Mouse (Mus musculus) kidney, embryonic 16.5 days (tissue): Measurements from ENCODE around the gene Gnb5. TPM values are rescaled to one million over a fixed set of nuclear protein-coding genes. Genes with fewer than 3 reads are reported as not detected.
A peak's percentile ranks its signal among the peaks of the same experiment; 100 is the strongest.
"Not testable (repeated sequence)": the region's sequence is repeated elsewhere in the genome, so short reads cannot be mapped to it uniquely, and the experiment has no call there.

Experiments
- ATAC-seq: fragments of 200-750 bp; cut with Nextera tagmentation; 2 replicates; pipeline ENCODE4 v1.8.0; 2017; ENCODE audit warnings: moderate TSS enrichment; ENCODE audit not compliant: low FRiP score, low TSS enrichment
- H3K27ac ChIP-seq: fragments of 300-500 bp; sonication (generic); 2 replicates; pipeline ENCODE4 v1.5.1; 2014; ENCODE audit warnings: low read length
- H3K27me3 ChIP-seq: fragments of 300-500 bp; sonication (generic); 2 replicates; pipeline ENCODE4 v1.6.1; 2014; ENCODE audit warnings: low read length, control low read depth, mixed read lengths; ENCODE audit not compliant: insufficient read depth
- H3K36me3 ChIP-seq: fragments of 300-500 bp; sonication (generic); 2 replicates; pipeline ENCODE4 v1.6.1; 2014; ENCODE audit warnings: low read length, control low read depth, mixed read lengths; ENCODE audit not compliant: insufficient read depth
- H3K4me1 ChIP-seq: fragments of 300-500 bp; sonication (generic); 2 replicates; pipeline ENCODE4 v1.6.1; 2014; ENCODE audit warnings: low read length, control low read depth, mixed read lengths; ENCODE audit not compliant: insufficient read depth
- H3K4me2 ChIP-seq: fragments of 300-500 bp; sonication (generic); replicated peaks from 2 replicates; pipeline ENCODE4 v1.6.1; 2014; ENCODE audit warnings: low read depth, low read length
- H3K4me3 ChIP-seq: fragments of 300-500 bp; sonication (generic); 2 replicates; pipeline ENCODE4 v1.5.1; 2014; ENCODE audit warnings: mild to moderate bottlenecking, low read length
- H3K9ac ChIP-seq: fragments of 300-500 bp; sonication (generic); replicated peaks from 2 replicates; pipeline ENCODE4 v1.6.1; 2014; ENCODE audit warnings: low read length
- H3K9me3 ChIP-seq: fragments of 300-500 bp; sonication (generic); 2 replicates; pipeline ENCODE4 v1.6.1; 2016; ENCODE audit warnings: low read length, control low read depth
- WGBS: fragments of 180-500 bp; shearing (Covaris S2); extraction: QIAGEN DNeasy Blood & Tissue Kit; methylation state at CpG from one replicate; pipeline ENCODE4 v1.1.7; 2014; 5-methylcytosine and 5-hydroxymethylcytosine counted together
- polyA plus RNA-seq: library from polyadenylated mRNA; unstranded; fragments of >200 nt; fragmentation: Nextera tagmentation; extraction: Ambion mirVana; gene quantifications from 2 replicates; pipeline ENCODE4 v1.2.1, GENCODE M21; 2015

Gene Gnb5
- polyA plus RNA-seq, 1 experiment from 2014 or later: 30.9 TPM

DNA sequence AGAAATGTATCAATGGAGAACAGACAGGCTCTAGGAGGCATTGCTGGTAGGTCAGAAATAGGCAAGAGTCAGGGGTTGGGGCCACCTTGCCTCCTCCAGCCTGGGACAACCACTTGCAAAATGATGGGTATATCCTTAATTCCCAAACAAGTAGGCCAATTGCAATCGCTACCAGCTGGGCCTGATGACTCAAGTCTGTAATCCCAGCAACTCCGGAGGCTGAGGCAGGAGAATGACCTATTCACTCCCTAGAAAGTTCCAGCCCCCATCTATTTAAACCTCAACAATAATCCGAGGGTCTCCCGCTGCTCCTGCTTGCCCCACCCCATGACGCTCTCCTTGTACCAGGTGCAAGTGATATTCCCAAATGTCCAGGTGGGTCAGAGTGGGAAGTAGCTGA is 41.4 kb downstream of the Gnb5 start, which contains the start of gene Bcl2l10:
Gene Bcl2l10, plus strand, starts transcription at position 301 of the 400 bp plus-strand sequence.
- Histone ChIP-seq H3K27me3 (no peaks in the 10 kb centered on the region), H3K9ac (no peak within 1 kb of the TSS), H3K36me3 (peaks cover 7% of the 10 kb centered on the region; the same call in 1 of the 2 replicates), H3K4me2 (no peak within 1 kb of the TSS), H3K9me3 (no peaks in the 10 kb centered on the region), H3K4me1 (no peaks in the 10 kb centered on the region), H3K27ac (no peak within 1 kb of the TSS), H3K4me3 (no peak within 1 kb of the TSS)
- ATAC-seq: no peak
- 94% methylated on average over 5 of the region's 5 CpGs for WGBS

DNA sequence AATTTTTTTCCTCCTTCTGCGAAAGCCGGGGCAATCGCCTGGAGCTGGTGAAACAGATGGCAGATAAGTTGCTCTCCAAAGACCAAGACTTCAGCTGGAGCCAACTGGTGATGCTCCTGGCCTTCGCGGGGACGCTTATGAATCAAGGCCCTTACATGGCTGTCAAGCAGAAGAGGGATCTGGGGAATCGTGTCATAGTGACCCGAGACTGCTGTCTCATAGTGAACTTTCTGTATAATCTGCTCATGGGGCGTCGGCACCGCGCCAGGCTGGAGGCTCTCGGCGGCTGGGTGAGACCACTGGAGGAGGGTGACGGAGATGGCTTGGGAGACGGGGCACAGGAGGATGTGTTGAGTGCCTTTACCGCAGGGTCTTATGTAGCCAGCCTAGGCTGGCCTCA is 42.0 kb downstream of the Gnb5 start:
- Histone ChIP-seq H3K4me1 (no peaks in the 10 kb centered on the region), H3K4me2 (no peak overlapping the region), H3K27ac (no peak overlapping the region), H3K9ac (no peak overlapping the region), H3K9me3 (no peaks in the 10 kb centered on the region), H3K36me3 (0 out of 2 replicates have a peak, but pooled peaks cover 2% of the 10 kb centered on the region), H3K4me3 (no peak overlapping the region), H3K27me3 (no peaks in the 10 kb centered on the region)
- no peak for ATAC-seq
- WGBS: 88% methylated on average over 17 of the region's 17 CpGs

DNA sequence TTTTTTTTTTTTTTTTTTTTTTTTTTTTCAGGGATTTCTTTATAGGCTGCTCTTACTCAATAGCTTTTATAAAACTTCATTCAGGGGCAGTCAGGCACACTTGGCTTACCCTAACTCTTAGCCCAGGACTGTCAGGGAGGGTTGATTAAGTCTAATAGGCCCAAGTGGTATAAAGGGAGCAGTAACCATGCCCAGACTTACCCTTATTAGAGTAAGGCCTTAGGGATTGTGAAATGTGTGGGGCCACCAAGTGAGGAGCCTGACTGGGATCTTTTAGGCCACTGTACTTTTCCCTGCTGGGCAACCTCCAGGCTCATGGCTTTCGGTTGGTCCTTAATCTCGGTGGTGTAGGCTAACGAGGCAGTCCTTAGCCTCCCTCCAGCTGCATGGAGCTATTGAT is 42.6 kb downstream of the Gnb5 start:
- no peaks in the 10 kb centered on the region for H3K27me3 ChIP-seq
- WGBS: 79% methylated on average over 3 of the region's 3 CpGs
- no peak overlapping the region for H3K9ac ChIP-seq
- H3K4me2 ChIP-seq: no peak overlapping the region
- H3K4me1 ChIP-seq: no peaks in the 10 kb centered on the region
- H3K9me3 ChIP-seq: no peaks in the 10 kb centered on the region
- H3K27ac ChIP-seq: no peak overlapping the region
- no peak for ATAC-seq
- no peak overlapping the region for H3K4me3 ChIP-seq
- no peaks in the 10 kb centered on the region for H3K36me3 ChIP-seq

DNA sequence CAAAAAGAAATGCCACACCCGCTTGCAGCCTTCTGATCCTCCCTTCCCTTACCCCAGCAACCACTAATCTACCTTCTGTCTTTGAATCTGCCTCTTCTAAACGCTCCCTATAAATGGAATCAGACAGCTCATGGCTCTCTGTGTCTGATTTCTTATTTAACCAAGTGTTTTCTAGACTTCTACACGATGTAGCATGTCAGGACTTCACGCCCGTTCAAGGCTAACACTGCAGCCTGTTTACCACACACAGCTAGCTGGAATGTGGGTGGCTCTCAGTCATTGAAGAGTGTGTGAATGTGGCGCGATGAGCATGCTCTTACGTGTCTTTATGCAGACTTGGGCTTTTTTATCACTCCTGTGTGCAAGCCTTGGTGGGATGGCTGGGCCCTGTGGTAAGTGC is 47.0 kb downstream of the Gnb5 start:
- Histone ChIP-seq H3K27me3 (no peaks in the 10 kb centered on the region), H3K4me3 (no peak overlapping the region), H3K9ac (no peak overlapping the region), H3K27ac (no peak overlapping the region), H3K4me1 (no peaks in the 10 kb centered on the region), H3K4me2 (no peak overlapping the region), H3K36me3 (no peaks in the 10 kb centered on the region), H3K9me3 (no peaks in the 10 kb centered on the region)
- no peak for ATAC-seq
- 82% methylated on average over 8 of the region's 8 CpGs for WGBS

GRCm38 (mm10) chr9:75355783-75356182 is 49.7 kb downstream of the Gnb5 start:
- ATAC-seq: no peak
- Histone ChIP-seq H3K27me3 (no peaks in the 10 kb centered on the region), H3K9ac (no peak overlapping the region), H3K36me3 (no peaks in the 10 kb centered on the region), H3K4me3 (no peak overlapping the region), H3K27ac (no peak overlapping the region), H3K9me3 (no peaks in the 10 kb centered on the region), H3K4me1 (no peaks in the 10 kb centered on the region), H3K4me2 (no peak overlapping the region)
- WGBS: 83% methylated on average over 4 of the region's 4 CpGs

- Histone ChIP-seq H3K9me3 (no peaks in the 10 kb centered on the region), H3K4me2 (no peak overlapping the region), H3K27me3 (no peaks in the 10 kb centered on the region), H3K27ac (no peak overlapping the region), H3K4me1 (no peaks in the 10 kb centered on the region), H3K9ac (no peak overlapping the region), H3K4me3 (no peak overlapping the region), H3K36me3 (no peaks in the 10 kb centered on the region)
- ATAC-seq: no peak
- 78% methylated on average over 9 of the region's 9 CpGs for whole genome bisulfite sequencing
Measured at GRCm38 (mm10) chr9:75357087-75357654, 51.1 kb downstream of the Gnb5 start.

GRCm38 (mm10) chr9:75361699-75362098 is 55.6 kb downstream of the Gnb5 start:
- Histone ChIP-seq H3K4me3 (no peak overlapping the region), H3K4me1 (no peaks in the 10 kb centered on the region), H3K9ac (no peak overlapping the region), H3K27me3 (no peaks in the 10 kb centered on the region), H3K9me3 (no peaks in the 10 kb centered on the region), H3K27ac (no peak overlapping the region), H3K36me3 (no peaks in the 10 kb centered on the region), H3K4me2 (no peak overlapping the region)
- WGBS: 35% methylated on average over 5 of the region's 5 CpGs
- ATAC-seq: 0 out of 2 replicates have a peak, but pooled peaks have one; percentile 61

DNA sequence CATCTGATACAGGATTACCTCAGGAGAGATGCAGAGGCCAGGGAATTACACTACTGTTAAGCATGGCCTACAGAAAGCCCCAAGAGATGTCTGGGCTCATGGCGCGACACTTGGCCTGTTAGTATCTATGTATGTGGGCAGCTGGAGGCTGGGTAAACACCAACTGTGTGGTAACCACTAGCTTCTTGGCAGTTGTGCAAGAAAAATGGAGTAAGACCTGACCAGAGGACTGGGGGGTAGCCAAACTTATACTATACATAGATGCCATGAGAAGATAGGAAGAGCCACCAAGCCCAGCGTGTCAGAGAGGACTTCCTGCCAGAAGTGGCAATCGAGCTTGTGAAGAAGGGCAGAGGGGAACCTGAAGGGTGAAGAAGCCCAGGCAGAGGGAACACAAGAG is 56.1 kb downstream of the Gnb5 start:
- no peaks in the 10 kb centered on the region for H3K36me3 ChIP-seq
- H3K4me1 ChIP-seq: no peaks in the 10 kb centered on the region
- H3K4me2 ChIP-seq: no peak overlapping the region
- H3K9me3 ChIP-seq: no peaks in the 10 kb centered on the region
- WGBS: 80% methylated on average over 4 of the region's 4 CpGs
- no peak for ATAC-seq
- no peak overlapping the region for H3K9ac ChIP-seq
- H3K27ac ChIP-seq: no peak overlapping the region
- H3K4me3 ChIP-seq: no peak overlapping the region
- no peaks in the 10 kb centered on the region for H3K27me3 ChIP-seq

DNA sequence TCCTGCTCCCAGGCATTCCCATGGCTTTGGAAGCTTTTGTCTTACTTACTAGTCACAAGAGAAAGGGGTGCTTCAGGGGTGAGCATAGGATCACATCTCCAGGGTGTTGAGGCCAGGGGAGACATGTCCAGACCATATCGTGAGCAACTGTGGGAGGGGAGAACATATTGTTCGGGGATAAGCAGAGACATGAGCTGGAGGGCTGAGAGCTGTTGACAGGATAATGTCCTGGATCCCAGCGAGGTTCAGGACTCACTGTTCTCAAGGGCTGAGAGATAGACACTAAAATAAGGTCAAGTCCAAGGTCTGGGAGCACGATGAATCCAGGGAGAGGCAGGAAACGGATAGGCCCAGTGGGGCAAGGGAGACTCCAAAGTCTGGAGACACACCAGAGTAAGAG is 56.9 kb downstream of the Gnb5 start:
- Histone ChIP-seq H3K4me1 (no peaks in the 10 kb centered on the region), H3K27me3 (no peaks in the 10 kb centered on the region), H3K4me3 (no peak overlapping the region), H3K27ac (no peak overlapping the region), H3K9me3 (no peaks in the 10 kb centered on the region), H3K9ac (no peak overlapping the region), H3K36me3 (no peaks in the 10 kb centered on the region), H3K4me2 (no peak overlapping the region)
- WGBS: 60% methylated on average over 5 of the region's 5 CpGs
- no peak for ATAC-seq

- not testable (repeated sequence) for ATAC-seq, H3K36me3 ChIP-seq, H3K27ac ChIP-seq, H3K4me3 ChIP-seq, H3K4me1 ChIP-seq, H3K4me2 ChIP-seq, H3K9ac ChIP-seq, H3K9me3 ChIP-seq, H3K27me3 ChIP-seq
- WGBS: 65% methylated on average over 7 of the region's 7 CpGs
Measured at GRCm38 (mm10) chr9:75363702-75364101, 57.6 kb downstream of the Gnb5 start.
